Mouse (Mus musculus) brain, embryonic 14.5 days (tissue): ENCODE results near the gene Zmiz1. TPM values are rescaled to one million over a fixed set of nuclear protein-coding genes. Genes with fewer than 3 reads are reported as not detected.
A peak's percentile ranks its signal among the peaks of the same experiment; 100 is the strongest.

ENCODE experiments used
- DNase-seq: peaks from one replicate; pipeline ENCODE4 v3.0.0-alpha.2; 2011; ENCODE audit warnings: low read depth
- CTCF ChIP-seq: fragments of 200-500 bp; IDR thresholded peaks from 2 replicates; pipeline ENCODE4 v1.5.1; 2012; ENCODE audit warnings: inconsistent platforms, mild to moderate bottlenecking, moderate library complexity, borderline replicate concordance; ENCODE audit not compliant: insufficient read depth, insufficient read length; ENCODE audit errors: extremely low read depth
- POLR2A ChIP-seq: fragments of 200-500 bp; IDR thresholded peaks from 2 replicates; pipeline ENCODE4 v1.6.1; 2012; ENCODE audit warnings: mild to moderate bottlenecking, inconsistent platforms, borderline replicate concordance; ENCODE audit not compliant: poor library complexity, insufficient read depth, insufficient read length, severe bottlenecking; ENCODE audit errors: extremely low read depth
- polyA plus RNA-seq: library from polyadenylated mRNA; depleted of rRNA; stranded (reverse); fragments of >200 nt; gene quantifications from 2 replicates; pipeline ENCODE4 v1.2.3, GENCODE M21; 2012

The Zmiz1 gene
- polyA plus RNA-seq, 1 experiment: 141 TPM

GRCm38 (mm10) chr14:25502355-25502754 is 43.4 kb downstream of the Zmiz1 start:
- DNase-seq: no peak
- TF ChIP-seq POLR2A: no peak
- TF ChIP-seq CTCF: no peak

- no peak for TF ChIP-seq POLR2A
- TF ChIP-seq CTCF: no peak
- DNase-seq: no peak
Measured at GRCm38 (mm10) chr14:25504241-25504640, 45.3 kb downstream of the Zmiz1 start.

- no peak for DNase-seq
- TF ChIP-seq CTCF (no peak), POLR2A (no peak)
Measured at GRCm38 (mm10) chr14:25505201-25505671, 46.3 kb downstream of the Zmiz1 start.

GRCm38 (mm10) chr14:25508111-25508756 is 49.2 kb downstream of the Zmiz1 start:
- no peak for DNase-seq
- TF ChIP-seq CTCF (no peak), POLR2A (no peak)

- DNase-seq: no peak
- TF ChIP-seq POLR2A (no peak), CTCF (no peak)
Measured at GRCm38 (mm10) chr14:25508757-25509139, 49.8 kb downstream of the Zmiz1 start.

GRCm38 (mm10) chr14:25509450-25510129 is 50.6 kb downstream of the Zmiz1 start:
- TF ChIP-seq CTCF (no peak), POLR2A (no peak)
- DNase-seq: no peak

GRCm38 (mm10) chr14:25510362-25510761 is 51.4 kb downstream of the Zmiz1 start:
- DNase-seq: no peak
- no peak for TF ChIP-seq POLR2A
- TF ChIP-seq CTCF: no peak

- TF ChIP-seq POLR2A (no peak), CTCF (no peak)
- no peak for DNase-seq
Measured at GRCm38 (mm10) chr14:25510987-25511386, 52.0 kb downstream of the Zmiz1 start.

- TF ChIP-seq CTCF (no peak), POLR2A (no peak)
- DNase-seq: no peak
Measured at GRCm38 (mm10) chr14:25511564-25511963, 52.6 kb downstream of the Zmiz1 start.

GRCm38 (mm10) chr14:25511967-25512366 is 53.0 kb downstream of the Zmiz1 start:
- peak; percentile 39 for DNase-seq
- TF ChIP-seq CTCF (no peak), POLR2A (no peak)

- peak; percentile 67 for DNase-seq
- TF ChIP-seq POLR2A: no peak
- no peak for TF ChIP-seq CTCF
Measured at GRCm38 (mm10) chr14:25512803-25513202, 53.8 kb downstream of the Zmiz1 start.

GRCm38 (mm10) chr14:25513496-25513895 is 54.5 kb downstream of the Zmiz1 start:
- TF ChIP-seq POLR2A (no peak), CTCF (no peak)
- DNase-seq: peak; percentile 59
